Mouse (Mus musculus): ENCODE data around the gene Egln2. TPM values are rescaled to one million over a fixed set of nuclear protein-coding genes. Genes with fewer than 3 reads are reported as not detected.

Egln2 gene
- polyA plus RNA-seq, 1 experiment from 2014 or later: 92.7 TPM

- no peaks in the 10 kb centered on the region for H3K27me3 ChIP-seq (replicated peaks; ENCODE audit: control insufficient read depth, insufficient read depth, low read length)
- H3K4me1 ChIP-seq (ENCODE audit: control insufficient read depth, insufficient read depth, low read depth, low read length): peaks cover 52% of the 10 kb centered on the region
- ATAC-seq: peak; percentile 63
- under 1% methylated on average over 26 of the region's 43 CpGs for WGBS
- H3K4me3 ChIP-seq (ENCODE audit: low read length): peak overlapping the region; percentile 81
- H3K27ac ChIP-seq (ENCODE audit: low read depth, low read length): peak overlapping the region; percentile 98
- H3K9me3 ChIP-seq (ENCODE audit: control insufficient read depth, low read length): no peaks in the 10 kb centered on the region
- peaks cover 4% of the 10 kb centered on the region; the same call in 1 of the 2 replicates for H3K36me3 ChIP-seq (ENCODE audit: control insufficient read depth, insufficient read depth, low read length)
- H3K9ac ChIP-seq (ENCODE audit: low read depth, low read length): peak overlapping the region; percentile 91
- H3K4me2 ChIP-seq (ENCODE audit: low read length): peak overlapping the region; percentile 85
Observed at GRCm38 (mm10) chr7:27166229-27166613, 381 bp downstream of the Egln2 start.

GRCm38 (mm10) chr7:27165696-27166095, 906 bp downstream of the Egln2 start:
- under 1% methylated on average over 8 of the region's 8 CpGs for WGBS
- H3K27ac ChIP-seq (ENCODE audit: low read depth, low read length): peak overlapping the region; percentile 98
- H3K9me3 ChIP-seq (ENCODE audit: control insufficient read depth, low read length): no peaks in the 10 kb centered on the region
- H3K4me2 ChIP-seq (ENCODE audit: low read length): peak overlapping the region; percentile 85
- H3K27me3 ChIP-seq (replicated peaks; ENCODE audit: control insufficient read depth, insufficient read depth, low read length): no peaks in the 10 kb centered on the region
- H3K4me1 ChIP-seq (ENCODE audit: control insufficient read depth, insufficient read depth, low read depth, low read length): peaks cover 57% of the 10 kb centered on the region
- H3K9ac ChIP-seq (ENCODE audit: low read depth, low read length): peak overlapping the region; percentile 91
- H3K4me3 ChIP-seq (ENCODE audit: low read length): peak overlapping the region; percentile 81
- ATAC-seq: 0 out of 2 replicates have a peak, but pooled peaks have one; percentile 1
- peaks cover 4% of the 10 kb centered on the region; the same call in 1 of the 2 replicates for H3K36me3 ChIP-seq (ENCODE audit: control insufficient read depth, insufficient read depth, low read length)

GRCm38 (mm10) chr7:27165007-27165655, 1.5 kb downstream of the Egln2 start:
- peak overlapping the region; percentile 91 for H3K9ac ChIP-seq (ENCODE audit: low read depth, low read length)
- WGBS: 70% methylated on average over 23 of the region's 23 CpGs
- peaks cover 61% of the 10 kb centered on the region for H3K4me1 ChIP-seq (ENCODE audit: control insufficient read depth, insufficient read depth, low read depth, low read length)
- H3K36me3 ChIP-seq (ENCODE audit: control insufficient read depth, insufficient read depth, low read length): peaks cover 4% of the 10 kb centered on the region; the same call in 1 of the 2 replicates
- H3K27me3 ChIP-seq (replicated peaks; ENCODE audit: control insufficient read depth, insufficient read depth, low read length): no peaks in the 10 kb centered on the region
- ATAC-seq: peak; percentile 5; the same call in 1 of the 2 replicates
- H3K27ac ChIP-seq (ENCODE audit: low read depth, low read length): peak overlapping the region; percentile 98; the same call in 1 of the 2 replicates
- peak overlapping the region; percentile 81 for H3K4me3 ChIP-seq (ENCODE audit: low read length)
- peak overlapping the region; percentile 85 for H3K4me2 ChIP-seq (ENCODE audit: low read length)
- H3K9me3 ChIP-seq (ENCODE audit: control insufficient read depth, low read length): no peaks in the 10 kb centered on the region

- Histone ChIP-seq H3K9ac (ENCODE audit: low read depth, low read length) (peak overlapping the region; percentile 91), H3K9me3 (ENCODE audit: control insufficient read depth, low read length) (no peaks in the 10 kb centered on the region), H3K4me2 (ENCODE audit: low read length) (peak overlapping the region; percentile 85), H3K36me3 (ENCODE audit: control insufficient read depth, insufficient read depth, low read length) (peaks cover 8% of the 10 kb centered on the region), H3K4me3 (ENCODE audit: low read length) (peak overlapping the region; percentile 81), H3K4me1 (ENCODE audit: control insufficient read depth, insufficient read depth, low read depth, low read length) (peaks cover 66% of the 10 kb centered on the region), H3K27ac (ENCODE audit: low read depth, low read length) (no peak overlapping the region), H3K27me3 (replicated peaks; ENCODE audit: control insufficient read depth, insufficient read depth, low read length) (no peaks in the 10 kb centered on the region)
- WGBS: 81% methylated on average over 31 of the region's 33 CpGs
- ATAC-seq: no peak
Observed at GRCm38 (mm10) chr7:27164112-27164947, 2.3 kb downstream of the Egln2 start.

GRCm38 (mm10) chr7:27163450-27163805, 3.2 kb downstream of the Egln2 start:
- Histone ChIP-seq H3K4me1 (ENCODE audit: control insufficient read depth, insufficient read depth, low read depth, low read length) (peaks cover 66% of the 10 kb centered on the region), H3K36me3 (ENCODE audit: control insufficient read depth, insufficient read depth, low read length) (peaks cover 17% of the 10 kb centered on the region), H3K4me3 (ENCODE audit: low read length) (no peak overlapping the region; the same call in 1 of the 2 replicates), H3K27me3 (replicated peaks; ENCODE audit: control insufficient read depth, insufficient read depth, low read length) (no peaks in the 10 kb centered on the region), H3K4me2 (ENCODE audit: low read length) (peak overlapping the region; percentile 85), H3K9ac (ENCODE audit: low read depth, low read length) (peak overlapping the region; percentile 41), H3K9me3 (ENCODE audit: control insufficient read depth, low read length) (no peaks in the 10 kb centered on the region), H3K27ac (ENCODE audit: low read depth, low read length) (no peak overlapping the region)
- 81% methylated on average over 5 of the region's 5 CpGs for WGBS
- no peak for ATAC-seq

- Histone ChIP-seq H3K9ac (ENCODE audit: low read depth, low read length) (peak overlapping the region; percentile 41), H3K4me1 (ENCODE audit: control insufficient read depth, insufficient read depth, low read depth, low read length) (peaks cover 66% of the 10 kb centered on the region), H3K4me3 (ENCODE audit: low read length) (no peak overlapping the region; the same call in 1 of the 2 replicates), H3K4me2 (ENCODE audit: low read length) (peak overlapping the region; percentile 85), H3K27ac (ENCODE audit: low read depth, low read length) (no peak overlapping the region), H3K27me3 (replicated peaks; ENCODE audit: control insufficient read depth, insufficient read depth, low read length) (no peaks in the 10 kb centered on the region), H3K36me3 (ENCODE audit: control insufficient read depth, insufficient read depth, low read length) (peaks cover 22% of the 10 kb centered on the region), H3K9me3 (ENCODE audit: control insufficient read depth, low read length) (no peaks in the 10 kb centered on the region)
- no peak for ATAC-seq
- WGBS: 79% methylated on average over 5 of the region's 5 CpGs
Observed at GRCm38 (mm10) chr7:27162780-27163449, 3.7 kb downstream of the Egln2 start.

- ATAC-seq: no peak
- H3K36me3 ChIP-seq (ENCODE audit: control insufficient read depth, insufficient read depth, low read length): peaks cover 30% of the 10 kb centered on the region
- H3K4me2 ChIP-seq (ENCODE audit: low read length): no peak overlapping the region
- H3K27me3 ChIP-seq (replicated peaks; ENCODE audit: control insufficient read depth, insufficient read depth, low read length): no peaks in the 10 kb centered on the region
- no peak overlapping the region for H3K9ac ChIP-seq (ENCODE audit: low read depth, low read length)
- H3K4me3 ChIP-seq (ENCODE audit: low read length): no peak overlapping the region
- H3K9me3 ChIP-seq (ENCODE audit: control insufficient read depth, low read length): no peaks in the 10 kb centered on the region
- H3K27ac ChIP-seq (ENCODE audit: low read depth, low read length): no peak overlapping the region
- 80% methylated on average over 4 of the region's 4 CpGs for WGBS
- H3K4me1 ChIP-seq (ENCODE audit: control insufficient read depth, insufficient read depth, low read depth, low read length): peaks cover 57% of the 10 kb centered on the region
Observed at GRCm38 (mm10) chr7:27161744-27162143, 4.9 kb downstream of the Egln2 start.

- 85% methylated on average over 3 of the region's 3 CpGs for WGBS
- H3K27ac ChIP-seq (ENCODE audit: low read depth, low read length): no peak overlapping the region
- no peak overlapping the region for H3K9ac ChIP-seq (ENCODE audit: low read depth, low read length)
- H3K4me3 ChIP-seq (ENCODE audit: low read length): no peak overlapping the region
- H3K4me2 ChIP-seq (ENCODE audit: low read length): no peak overlapping the region
- H3K27me3 ChIP-seq (replicated peaks; ENCODE audit: control insufficient read depth, insufficient read depth, low read length): no peaks in the 10 kb centered on the region
- H3K9me3 ChIP-seq (ENCODE audit: control insufficient read depth, low read length): no peaks in the 10 kb centered on the region
- peaks cover 57% of the 10 kb centered on the region for H3K4me1 ChIP-seq (ENCODE audit: control insufficient read depth, insufficient read depth, low read depth, low read length)
- no peak for ATAC-seq
- peaks cover 30% of the 10 kb centered on the region for H3K36me3 ChIP-seq (ENCODE audit: control insufficient read depth, insufficient read depth, low read length)
Observed at GRCm38 (mm10) chr7:27160921-27161320, 5.7 kb downstream of the Egln2 start.

- Histone ChIP-seq H3K4me2 (ENCODE audit: low read length) (no peak overlapping the region), H3K36me3 (ENCODE audit: control insufficient read depth, insufficient read depth, low read length) (peaks cover 27% of the 10 kb centered on the region), H3K4me1 (ENCODE audit: control insufficient read depth, insufficient read depth, low read depth, low read length) (peaks cover 49% of the 10 kb centered on the region), H3K9ac (ENCODE audit: low read depth, low read length) (no peak overlapping the region), H3K27me3 (replicated peaks; ENCODE audit: control insufficient read depth, insufficient read depth, low read length) (no peaks in the 10 kb centered on the region), H3K9me3 (ENCODE audit: control insufficient read depth, low read length) (no peaks in the 10 kb centered on the region), H3K27ac (ENCODE audit: low read depth, low read length) (no peak overlapping the region), H3K4me3 (ENCODE audit: low read length) (no peak overlapping the region)
- ATAC-seq: peak; percentile 88
- WGBS: 14% methylated on average over 8 of the region's 8 CpGs
Observed at GRCm38 (mm10) chr7:27159882-27160281, 6.7 kb downstream of the Egln2 start.

Data from hindbrain, embryonic 16.5 days (tissue).